Mouse (Mus musculus): Measurements from ENCODE around the gene Atg101.

GRCm38 (mm10) chr15:101332370-101332769, 48.3 kb downstream of the Atg101 start:
- TF ChIP-seq CTCF (IDR thresholded peaks at IDR 0.05; ENCODE audit: low read depth) (no peak), EP300 (IDR thresholded peaks at IDR 0.05; ENCODE audit: low read depth) (no peak)
